Comparison of ENCODE assay signal across 10 mouse cellular contexts in the genomic region with DNA sequence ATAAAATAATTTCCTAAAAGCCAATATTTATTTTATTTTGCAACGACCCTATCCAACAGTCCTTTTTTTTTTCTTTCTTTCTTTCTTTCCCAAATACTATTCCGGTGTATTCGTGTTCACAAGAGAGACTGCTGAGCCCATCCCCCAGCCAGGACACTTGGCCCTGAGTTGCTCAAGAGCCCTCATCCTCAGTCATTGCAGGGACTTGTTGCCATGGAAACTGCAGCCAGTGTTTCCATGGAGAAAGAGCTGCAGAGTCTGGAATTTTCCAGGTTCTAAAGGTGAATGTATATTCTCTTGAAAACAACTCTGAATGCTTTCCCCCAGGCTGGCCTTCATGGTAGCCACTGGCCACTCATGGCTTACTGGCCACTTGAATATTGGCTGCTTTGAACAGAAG.
DNase-seq lines count a peak whose midpoint lies in the region; ATAC-seq and TF ChIP-seq lines count a peak whose summit lies in the region.
"Had no signal": no experiment of that assay in that cellular context is flagged by ENCODE, and none has a peak within 500 bp of the region (broad histone marks: within the 10 kb centered on the region; RNA-seq: fewer than 3 reads in every experiment).

No protein-coding gene starts in this region.

- no peak for TF ChIP-seq CTCF in kidney, adult 2 months (conservative IDR thresholded peaks at IDR 0.05; ENCODE audit: insufficient read depth, insufficient read length, low read depth, low read length)

- no peaks in the 10 kb centered on the region for H3K36me3 ChIP-seq in forebrain, embryonic 12.5 days (replicated peaks)
- no peaks in the 10 kb centered on the region for H3K36me3 ChIP-seq in midbrain, embryonic 15.5 days (replicated peaks)
- no peaks in the 10 kb centered on the region for H3K36me3 ChIP-seq in liver, embryonic 11.5 days (ENCODE audit: control insufficient read depth, insufficient read depth, low read length)
- no peaks in the 10 kb centered on the region for H3K36me3 ChIP-seq in kidney, adult 2 months (ENCODE audit: control insufficient read depth, insufficient read depth, low read length)
- H3K36me3 ChIP-seq: limb, embryonic 15.5 days had no signal

- no peaks in the 10 kb centered on the region for H3K9me3 ChIP-seq in forebrain, embryonic 12.5 days
- H3K9me3 ChIP-seq in midbrain, embryonic 15.5 days = no peaks in the 10 kb centered on the region
- H3K9me3 ChIP-seq in liver, embryonic 11.5 days (ENCODE audit: control insufficient read depth, low read length) = no peaks in the 10 kb centered on the region
- H3K9me3 ChIP-seq: limb, embryonic 15.5 days had no signal

- peak overlapping the region; percentile 66; the same call in 1 of the 2 replicates for H3K27ac ChIP-seq in forebrain, embryonic 12.5 days
- peak overlapping the region; percentile 79 for H3K27ac ChIP-seq in midbrain, embryonic 15.5 days
- H3K27ac ChIP-seq in liver, embryonic 11.5 days (ENCODE audit: low read depth, low read length) = no peak overlapping the region
- H3K27ac ChIP-seq in kidney, adult 2 months (ENCODE audit: insufficient read depth, low read depth, low read length) = no peak overlapping the region
- H3K27ac ChIP-seq: limb, embryonic 15.5 days had no signal

- no peak overlapping the region for H3K4me3 ChIP-seq in forebrain, embryonic 12.5 days (replicated peaks)
- no peak overlapping the region for H3K4me3 ChIP-seq in midbrain, embryonic 15.5 days
- no peak overlapping the region for H3K4me3 ChIP-seq in liver, embryonic 11.5 days (ENCODE audit: low read depth, low read length)
- H3K4me3 ChIP-seq in kidney, adult 2 months (ENCODE audit: insufficient read depth, low read depth, low read length) = no peak overlapping the region
- H3K4me3 ChIP-seq: limb, embryonic 15.5 days had no signal

- H3K27me3 ChIP-seq in forebrain, embryonic 12.5 days = no peaks in the 10 kb centered on the region
- no peaks in the 10 kb centered on the region for H3K27me3 ChIP-seq in midbrain, embryonic 15.5 days (replicated peaks)
- H3K27me3 ChIP-seq in liver, embryonic 11.5 days (replicated peaks; ENCODE audit: control insufficient read depth, insufficient read depth, low read length) = no peaks in the 10 kb centered on the region
- H3K27me3 ChIP-seq in kidney, adult 2 months (replicated peaks; ENCODE audit: control insufficient read depth, insufficient read depth, low read length) = no peaks in the 10 kb centered on the region
- H3K27me3 ChIP-seq: limb, embryonic 15.5 days had no signal

- no peak for TF ChIP-seq POLR2A in kidney, adult 2 months (IDR thresholded peaks at IDR 0.05; ENCODE audit: low read depth, low read length)

- H3K4me2 ChIP-seq in forebrain, embryonic 12.5 days = peak overlapping the region; percentile 13; the same call in 1 of the 2 replicates
- H3K4me2 ChIP-seq in midbrain, embryonic 15.5 days = no peak overlapping the region
- H3K4me2 ChIP-seq in liver, embryonic 11.5 days = no peak overlapping the region
- H3K4me2 ChIP-seq: limb, embryonic 15.5 days had no signal

- 11% methylated on average over 3 of the region's 3 CpGs for WGBS in forebrain, embryonic 12.5 days
- WGBS in midbrain, embryonic 15.5 days = 6% methylated on average over 3 of the region's 3 CpGs
- WGBS in liver, embryonic 11.5 days = 81% methylated on average over 3 of the region's 3 CpGs
- WGBS in kidney, adult 2 months = 63% methylated on average over 3 of the region's 3 CpGs

- H3K9ac ChIP-seq in forebrain, embryonic 12.5 days = no peak overlapping the region
- H3K9ac ChIP-seq in midbrain, embryonic 15.5 days = no peak overlapping the region
- no peak overlapping the region for H3K9ac ChIP-seq in liver, embryonic 11.5 days (ENCODE audit: low read depth, low read length)
- H3K9ac ChIP-seq: limb, embryonic 15.5 days had no signal

- peak; percentile 94 for ATAC-seq in forebrain, embryonic 12.5 days (ENCODE audit: low FRiP score)
- ATAC-seq in midbrain, embryonic 15.5 days (replicated peaks) = peak; percentile 94
- ATAC-seq in liver, embryonic 11.5 days (replicated peaks; ENCODE audit: low FRiP score) = no peak

- peaks cover 46% of the 10 kb centered on the region for H3K4me1 ChIP-seq in forebrain, embryonic 12.5 days
- H3K4me1 ChIP-seq in midbrain, embryonic 15.5 days = peaks cover 35% of the 10 kb centered on the region
- no peaks in the 10 kb centered on the region for H3K4me1 ChIP-seq in liver, embryonic 11.5 days (replicated peaks; ENCODE audit: control insufficient read depth, insufficient read depth, low read length)
- H3K4me1 ChIP-seq in kidney, adult 2 months (ENCODE audit: control insufficient read depth, insufficient read depth, low read length) = no peaks in the 10 kb centered on the region

- DNase-seq in R1 (ENCODE audit: low read depth, low spot score) = peak; percentile 63
- peak; percentile 55 to 67 for DNase-seq in layer of hippocampus, adult 8-10 months (ENCODE audit: low spot score in 2 of 2)
- no peak for DNase-seq in liver, embryonic 11.5 days (ENCODE audit: low spot score)
- DNase-seq in gastrocnemius, postnatal 10 days = no peak
- no peak for DNase-seq in ovary, postnatal 14 days (ENCODE audit: low spot score)
- DNase-seq in kidney, adult 2 months = no peak
- DNase-seq: cerebellum, adult 9-10 months had no signal

Comparison
In these comparisons a context has a peak if more than half of its experiments do, and no peak if none do; other contexts are left out.
1. DNase-seq: peak in R1 (single experiment) and layer of hippocampus, adult 8-10 months (2 of 2); none in liver, embryonic 11.5 days (single experiment), gastrocnemius, postnatal 10 days (single experiment), ovary, postnatal 14 days (single experiment) and kidney, adult 2 months (single experiment).
2. H3K27ac ChIP-seq: peak in forebrain, embryonic 12.5 days (single experiment) and midbrain, embryonic 15.5 days (single experiment); none in liver, embryonic 11.5 days (single experiment) and kidney, adult 2 months (single experiment).